Mouse (Mus musculus) embryonic fibroblast, embryonic 13.5 days (primary cell): Measurements from ENCODE around the gene Itpr2.

Source experiments
- CTCF ChIP-seq: IDR thresholded peaks from 2 replicates; pipeline ENCODE4 v1.5.1; 2011; ENCODE audit warnings: mild to moderate bottlenecking, control low read depth, low read length, moderate library complexity, borderline replicate concordance; ENCODE audit not compliant: insufficient read depth
- POLR2A ChIP-seq: IDR thresholded peaks from 2 replicates; pipeline ENCODE4 v1.6.1; 2011; ENCODE audit warnings: low read depth, mild to moderate bottlenecking, control low read depth, low read length, moderate library complexity

GRCm38 (mm10) chr6:146416461-146416860 lies 85.6 kb downstream of the Itpr2 start:
- TF ChIP-seq CTCF (no peak), POLR2A (no peak)
